Mouse (Mus musculus) CH12.LX (cell line): ENCODE data around the gene Nup153. TPM values are rescaled to one million over a fixed set of nuclear protein-coding genes. Genes with fewer than 3 reads are reported as not detected.

ENCODE experiments used
- DNase-seq: peaks from one replicate; pipeline ENCODE4 v3.0.0-alpha.2; 2013; ENCODE audit errors: extremely low read depth
- H3K27ac ChIP-seq: 2 replicates; pipeline ENCODE4 v1.5.1; 2012; ENCODE audit warnings: low read depth, mild to moderate bottlenecking, control low read depth, moderate library complexity; ENCODE audit not compliant: insufficient read depth
- H3K27me3 ChIP-seq: replicated peaks from 2 replicates; pipeline ENCODE3; 2012; ENCODE audit warnings: inconsistent platforms
- H3K36me3 ChIP-seq, 2 experiments: replicated peaks in 1 of 2; 2 replicates each; pipeline versions ENCODE3 to v1.6.1; 2012; ENCODE audit warnings: inconsistent platforms in 1 of 2, low read length in 1 of 2, mild to moderate bottlenecking in 1 of 2, mixed read lengths in 1 of 2, moderate library complexity in 1 of 2; ENCODE audit not compliant: control insufficient read depth in 1 of 2, insufficient read depth in 1 of 2
- H3K4me1 ChIP-seq, 2 experiments: 2 replicates each; pipeline ENCODE4 v1.6.1; 2012; ENCODE audit warnings: inconsistent platforms in 1 of 2, moderate library complexity in 1 of 2; ENCODE audit not compliant: insufficient read depth in 2 of 2, control insufficient read depth in 1 of 2
- H3K4me2 ChIP-seq: 2 replicates; pipeline ENCODE4 v1.6.1; 2012; ENCODE audit warnings: low read depth, mild to moderate bottlenecking, control low read depth; ENCODE audit not compliant: poor library complexity, insufficient read depth, severe bottlenecking
- H3K4me3 ChIP-seq, 3 experiments: fragments of 150-350 bp in 1 of 3; sonication (generic) in 1 of 3; replicated peaks in 1 of 3; 2 replicates each; pipeline versions ENCODE3 to v1.5.1; 2011 to 2012; ENCODE audit warnings: low read depth in 2 of 3, low read length in 2 of 3, mild to moderate bottlenecking in 2 of 3, moderate library complexity in 2 of 3, control low read depth in 1 of 3, improper control_type of control experiment in 1 of 3, inconsistent platforms in 1 of 3, mixed read lengths in 1 of 3; ENCODE audit not compliant: poor library complexity in 1 of 3
- H3K79me2 ChIP-seq: replicated peaks from 2 replicates; pipeline ENCODE4 v1.6.1; 2012; ENCODE audit warnings: mild to moderate bottlenecking, moderate library complexity; ENCODE audit not compliant: control insufficient read depth, poor library complexity, insufficient read depth, severe bottlenecking; ENCODE audit errors: extremely low read depth
- H3K9ac ChIP-seq: 2 replicates; pipeline ENCODE4 v1.6.1; 2012; ENCODE audit warnings: low read depth, mild to moderate bottlenecking, control low read depth, moderate library complexity; ENCODE audit not compliant: insufficient read depth
- H3K9me3 ChIP-seq: replicated peaks from 2 replicates; pipeline ENCODE3; 2012; ENCODE audit warnings: low read length, inconsistent platforms, mixed read lengths
- BHLHE40 ChIP-seq: IDR thresholded peaks from 2 replicates; pipeline ENCODE4 v1.6.1; 2011; ENCODE audit warnings: mild to moderate bottlenecking, low read depth, low read length, improper control_type of control experiment
- E2F4 ChIP-seq: IDR thresholded peaks from 2 replicates; pipeline ENCODE4 v1.6.1; 2011; ENCODE audit warnings: low read depth, low read length, improper control_type of control experiment; ENCODE audit not compliant: insufficient replicate concordance
- EP300 ChIP-seq: IDR thresholded peaks from 2 replicates; pipeline ENCODE4 v1.6.1; 2011; ENCODE audit warnings: low read length, improper control_type of control experiment
- HCFC1 ChIP-seq: IDR thresholded peaks from 2 replicates; pipeline ENCODE4 v1.6.1; 2012; ENCODE audit warnings: low read depth, mild to moderate bottlenecking, inconsistent platforms, low read length, improper control_type of control experiment
- IRF4 ChIP-seq: IDR thresholded peaks from 2 replicates; pipeline ENCODE4 v1.6.1; 2014; ENCODE audit warnings: low read depth, mild to moderate bottlenecking, inconsistent platforms, low read length, improper control_type of control experiment
- KAT2A ChIP-seq: IDR thresholded peaks from 2 replicates; pipeline ENCODE4 v1.6.1; 2012; ENCODE audit warnings: low read length, improper control_type of control experiment, inconsistent platforms; ENCODE audit not compliant: insufficient replicate concordance
- MAFK ChIP-seq: IDR thresholded peaks from 2 replicates; pipeline ENCODE4 v1.6.1; 2011; ENCODE audit warnings: low read length, improper control_type of control experiment; ENCODE audit not compliant: insufficient replicate concordance
- MAZ ChIP-seq: IDR thresholded peaks from 2 replicates; pipeline ENCODE4 v1.6.1; 2012; ENCODE audit warnings: low read depth, mild to moderate bottlenecking, inconsistent platforms, low read length, improper control_type of control experiment, moderate library complexity
- MEF2A ChIP-seq: IDR thresholded peaks from 2 replicates; pipeline ENCODE4 v1.6.1; 2014; ENCODE audit warnings: low read depth, mild to moderate bottlenecking, inconsistent platforms, low read length, improper control_type of control experiment, borderline replicate concordance
- NRF1 ChIP-seq: IDR thresholded peaks from 2 replicates; pipeline ENCODE4 v1.6.1; 2014; ENCODE audit warnings: low read depth, mild to moderate bottlenecking, inconsistent platforms, low read length, improper control_type of control experiment, moderate library complexity
- TBP ChIP-seq: conservative IDR thresholded peaks from 2 replicates; pipeline ENCODE4 v1.6.1; 2011; ENCODE audit warnings: low read depth, low read length, improper control_type of control experiment
- UBTF ChIP-seq: IDR thresholded peaks from 2 replicates; pipeline ENCODE4 v1.6.1; 2012; ENCODE audit warnings: low read depth, mild to moderate bottlenecking, inconsistent platforms, low read length, improper control_type of control experiment, moderate library complexity
- USF2 ChIP-seq: conservative IDR thresholded peaks from 2 replicates; pipeline ENCODE4 v1.6.1; 2011; ENCODE audit warnings: low read depth, low read length, improper control_type of control experiment
- ZC3H11A ChIP-seq: IDR thresholded peaks from 2 replicates; pipeline ENCODE4 v1.6.1; 2012; ENCODE audit warnings: low read depth, mild to moderate bottlenecking, inconsistent platforms, low read length, improper control_type of control experiment
- ZNF384 ChIP-seq: IDR thresholded peaks from 2 replicates; pipeline ENCODE4 v1.6.1; 2012; ENCODE audit warnings: low read depth, low read length, improper control_type of control experiment, inconsistent platforms
- dilution Hi-C: fragments of 300-500 bp; cut with MboI; formaldehyde crosslinking; loops from 2 replicates; pipeline ENCODE4 v1.14.3; 2020; ENCODE audit warnings: low sequenced_read_pairs; ENCODE audit not compliant: extremely low pct_unique_long_range_greater_than_20kb, extremely low pct_ligation_motif_present
- in situ Hi-C: fragments of 300-500 bp; cut with MboI; formaldehyde crosslinking; loops from 3 replicates; pipeline ENCODE4 v1.14.3; 2019; ENCODE audit warnings: low sequenced_read_pairs, low pct_ligation_motif_present, low pct_unique_long_range_greater_than_20kb, mixed read lengths
- polyA plus RNA-seq: library from polyadenylated mRNA; unstranded; fragments of >175 nt; gene quantifications from 2 replicates; pipeline ENCODE4 v1.2.1, GENCODE M21; 2012; ENCODE audit warnings: low read depth; ENCODE audit not compliant: insufficient read length
- total RNA-seq, 2 experiments: library from RNA; depleted of rRNA; stranded (reverse); fragments of 300-350 nt in 1 of 2; fragments of >200 nt in 1 of 2; gene quantifications; 2 replicates each; pipeline ENCODE4 v1.2.3; 2012 to 2014

The Nup153 gene
- total and polyA plus RNA-seq, 3 experiments, result 60.6 to 118 (median 91.5) TPM

DNA sequence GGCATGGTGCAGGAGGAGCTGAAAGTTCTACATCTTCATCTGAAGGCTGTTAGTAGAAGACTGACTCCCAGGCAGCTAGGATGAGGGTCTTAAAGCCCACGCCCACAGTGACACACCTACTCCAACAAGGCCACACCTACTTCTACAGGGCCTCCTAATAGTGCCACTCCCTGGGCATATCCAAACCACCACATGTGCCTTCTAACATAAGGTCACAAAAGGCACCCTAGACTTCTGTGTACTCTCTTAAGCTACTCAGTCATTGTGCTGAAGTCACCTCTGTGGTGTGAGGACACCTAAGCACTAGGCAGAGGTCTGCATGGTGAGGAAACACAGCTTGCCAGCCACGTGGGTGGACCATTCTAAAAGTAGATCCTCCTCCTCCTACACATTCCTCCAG is 14.6 kb upstream of the Nup153 start:
- H3K79me2 ChIP-seq, result no peaks in the 10 kb centered on the region
- no peaks in the 10 kb centered on the region for H3K27me3 ChIP-seq
- no peak overlapping the region for H3K9ac ChIP-seq
- H3K36me3 ChIP-seq, result no peaks in the 10 kb centered on the region
- no peak overlapping the region for H3K4me2 ChIP-seq
- peaks cover 4 to 19% of the 10 kb centered on the region in 2 experiments; a peak in 2 of 4 replicates for H3K4me1 ChIP-seq
- no peaks in the 10 kb centered on the region for H3K9me3 ChIP-seq
- no peak for DNase-seq
- dilution Hi-C loops (no loop called here), in situ Hi-C loops (no loop called here)
- no peak overlapping the region for H3K27ac ChIP-seq
- no peak for TF ChIP-seq EP300
- no peak for TF ChIP-seq ZNF384
- TF ChIP-seq KAT2A, result no peak
- TF ChIP-seq MAZ, result no peak
- TF ChIP-seq HCFC1, result no peak
- TF ChIP-seq USF2, result no peak
- TF ChIP-seq TBP, result no peak
- TF ChIP-seq UBTF, result no peak
- TF ChIP-seq, all 38 proteins: peak for 0
- no peak overlapping the region for H3K4me3 ChIP-seq

- Histone ChIP-seq H3K4me3 (no peak overlapping the region), H3K36me3 (no peaks in the 10 kb centered on the region), H3K9ac (no peak overlapping the region), H3K9me3 (no peaks in the 10 kb centered on the region), H3K4me2 (no peak overlapping the region), H3K27ac (no peak overlapping the region), H3K79me2 (no peaks in the 10 kb centered on the region), H3K4me1 (peaks cover 4 to 28% of the 10 kb centered on the region in 2 experiments; a peak in 2 of 4 replicates), H3K27me3 (no peaks in the 10 kb centered on the region)
- TF ChIP-seq UBTF (no peak), NRF1 (no peak), BHLHE40 (no peak), ZC3H11A (no peak), MAFK (no peak), MEF2A (no peak), E2F4 (no peak), IRF4 (no peak), KAT2A (no peak), HCFC1 (no peak)
- in situ Hi-C loops (no loop called here), dilution Hi-C loops (no loop called here)
- DNase-seq, result no peak
Observed at GRCm38 (mm10) chr13:46739426-46739825, 11.7 kb upstream of the Nup153 start.
